Mouse (Mus musculus): Measurements from ENCODE around the gene Vmp1. TPM values are rescaled to one million over a fixed set of nuclear protein-coding genes. Genes with fewer than 3 reads are reported as not detected.

Gene Vmp1
- polyA plus RNA-seq, 1 experiment from 2014 or later: 144 TPM

DNA sequence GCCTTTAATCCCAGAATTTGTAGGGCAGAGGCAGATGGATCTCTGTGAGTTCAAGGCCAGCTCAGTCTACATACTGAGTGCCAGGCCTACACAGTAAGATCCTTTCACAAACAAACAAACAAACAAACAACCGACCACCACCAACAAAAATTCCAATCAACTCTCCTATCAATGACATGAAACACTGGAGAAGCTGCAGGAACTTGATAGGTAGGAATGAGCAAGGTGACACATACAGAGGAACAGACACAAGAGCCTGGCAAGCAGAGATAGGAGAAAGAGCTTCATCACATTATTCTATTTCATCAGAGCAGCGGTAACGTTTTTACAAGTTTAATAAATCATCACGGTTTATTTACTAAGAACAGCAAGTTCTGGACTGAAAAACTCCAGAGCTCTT is 56.9 kb downstream of the Vmp1 start:
- H3K27me3 ChIP-seq: no peaks in the 10 kb centered on the region
- WGBS: 82% methylated on average over 4 of the region's 4 CpGs
- no peak overlapping the region for H3K27ac ChIP-seq
- no peaks in the 10 kb centered on the region for H3K4me1 ChIP-seq
- H3K9ac ChIP-seq: no peak overlapping the region
- H3K4me3 ChIP-seq (replicated peaks): no peak overlapping the region
- ATAC-seq (replicated peaks; ENCODE audit: low FRiP score): no peak
- no peaks in the 10 kb centered on the region for H3K9me3 ChIP-seq (replicated peaks)
- peaks cover 16% of the 10 kb centered on the region for H3K36me3 ChIP-seq
- H3K4me2 ChIP-seq: no peak overlapping the region

DNA sequence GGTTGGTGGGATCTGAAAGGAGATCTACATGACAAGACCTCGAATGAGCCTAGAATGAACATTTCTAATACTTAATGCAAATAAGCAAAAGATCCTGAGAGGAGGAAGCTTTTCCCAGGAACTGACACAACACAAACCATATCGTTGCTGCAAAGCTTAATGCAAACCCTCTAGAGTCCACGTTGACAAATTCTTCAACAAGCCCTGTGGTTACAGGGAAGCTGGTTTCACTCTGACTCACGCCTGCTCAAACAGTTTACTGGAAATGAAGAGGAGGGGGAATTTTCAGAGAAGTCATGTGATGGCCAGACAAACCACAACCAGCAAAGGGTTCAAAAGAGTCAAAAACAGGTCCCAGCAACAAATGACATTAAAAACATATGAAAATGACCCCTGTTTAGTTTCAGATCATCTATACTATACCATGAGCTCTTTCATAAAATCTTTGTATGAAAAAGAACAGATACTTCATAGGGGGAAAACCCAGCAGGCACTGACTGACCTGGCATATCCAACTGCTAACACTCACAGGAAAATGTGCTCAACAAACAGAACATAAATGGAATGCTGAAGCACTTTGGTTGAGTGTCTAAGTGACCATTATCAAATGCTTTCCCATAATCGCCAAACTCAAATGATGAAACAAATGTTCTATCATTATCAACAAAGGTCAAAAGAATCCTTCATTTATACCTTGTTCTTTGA is 59.2 kb downstream of the Vmp1 start:
- no peak overlapping the region for H3K27ac ChIP-seq
- H3K4me2 ChIP-seq: no peak overlapping the region
- H3K4me3 ChIP-seq (replicated peaks): no peak overlapping the region
- 82% methylated on average over 5 of the region's 5 CpGs for WGBS
- ATAC-seq (replicated peaks; ENCODE audit: low FRiP score): no peak
- H3K9ac ChIP-seq: no peak overlapping the region
- H3K4me1 ChIP-seq: no peaks in the 10 kb centered on the region
- H3K36me3 ChIP-seq: peaks cover 2% of the 10 kb centered on the region; the same call in 1 of the 2 replicates
- no peaks in the 10 kb centered on the region for H3K9me3 ChIP-seq (replicated peaks)
- no peaks in the 10 kb centered on the region for H3K27me3 ChIP-seq

DNA sequence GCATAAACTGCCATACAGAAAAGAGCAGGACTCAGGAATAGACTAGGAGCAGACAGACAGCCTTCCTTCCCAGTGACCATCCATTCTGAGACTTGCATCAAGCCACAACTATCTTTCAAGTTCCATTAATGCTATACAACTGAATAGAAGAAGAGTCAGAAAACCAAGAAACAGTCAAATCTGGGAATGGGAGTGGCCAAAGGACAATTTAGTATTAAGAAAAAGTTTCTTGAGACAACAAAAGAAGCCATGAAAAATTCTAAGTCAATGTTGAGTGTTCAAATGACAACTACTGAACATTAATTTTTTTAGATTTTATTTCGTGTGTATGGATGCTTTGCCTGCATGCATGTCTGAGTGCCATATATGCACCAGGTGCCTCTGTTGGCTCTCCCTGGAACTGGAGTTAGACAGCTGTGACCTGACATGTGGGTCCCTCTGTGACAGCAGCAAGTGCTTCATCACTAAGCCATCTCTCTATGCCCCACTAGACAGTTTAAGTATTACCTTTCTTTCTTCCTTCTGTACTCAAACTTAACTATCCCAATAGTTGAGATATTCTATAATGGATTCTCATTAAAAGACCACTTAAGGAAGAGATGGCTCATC is 60.1 kb downstream of the Vmp1 start:
- H3K4me2 ChIP-seq: no peak overlapping the region
- H3K9me3 ChIP-seq (replicated peaks): no peaks in the 10 kb centered on the region
- ATAC-seq (replicated peaks; ENCODE audit: low FRiP score): no peak
- no peaks in the 10 kb centered on the region for H3K4me1 ChIP-seq
- WGBS: 84% methylated on average over 1 of the region's 1 CpGs
- no peak overlapping the region for H3K27ac ChIP-seq
- no peak overlapping the region for H3K9ac ChIP-seq
- no peaks in the 10 kb centered on the region for H3K27me3 ChIP-seq
- peaks cover 2% of the 10 kb centered on the region; the same call in 1 of the 2 replicates for H3K36me3 ChIP-seq
- H3K4me3 ChIP-seq (replicated peaks): no peak overlapping the region

DNA sequence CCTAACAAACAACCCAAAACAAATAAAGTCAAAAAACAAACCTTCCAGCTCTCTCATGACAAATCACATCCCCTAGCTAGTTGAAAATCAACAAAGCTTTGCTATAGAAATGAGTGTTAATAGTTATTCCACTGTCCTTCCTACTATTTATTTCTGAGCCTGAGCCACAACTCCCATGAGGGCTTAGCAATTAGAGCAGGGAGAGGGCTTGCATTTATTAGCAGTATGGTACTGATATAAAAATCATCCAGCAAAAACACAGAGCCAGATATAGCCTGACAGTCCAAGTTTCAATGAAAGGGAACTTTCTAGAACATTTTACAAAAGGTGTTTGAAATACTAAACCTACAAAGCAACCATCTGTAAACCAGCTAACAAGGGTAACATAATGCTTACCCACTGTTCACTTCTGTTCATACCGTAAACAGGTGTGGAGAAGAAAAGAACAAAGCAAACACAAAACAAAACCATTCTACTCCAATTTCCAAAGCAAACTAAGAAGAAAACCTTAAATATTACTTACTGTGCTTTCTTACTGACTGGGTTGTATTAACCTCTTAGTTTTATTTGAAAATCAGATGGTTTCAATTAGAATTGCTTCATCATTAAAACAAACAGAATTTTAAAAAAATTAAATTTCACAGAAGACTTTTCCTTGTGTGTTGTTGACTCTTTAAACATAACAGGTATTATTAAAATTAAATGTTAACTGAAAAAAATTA is 61.3 kb downstream of the Vmp1 start:
- no peak overlapping the region for H3K27ac ChIP-seq
- WGBS: 82% methylated on average over 1 of the region's 1 CpGs
- no peak for ATAC-seq (replicated peaks; ENCODE audit: low FRiP score)
- H3K9me3 ChIP-seq (replicated peaks): no peaks in the 10 kb centered on the region
- H3K36me3 ChIP-seq: no peaks in the 10 kb centered on the region; the same call in 1 of the 2 replicates
- H3K9ac ChIP-seq: no peak overlapping the region
- H3K27me3 ChIP-seq: no peaks in the 10 kb centered on the region
- H3K4me2 ChIP-seq: no peak overlapping the region
- H3K4me3 ChIP-seq (replicated peaks): no peak overlapping the region
- H3K4me1 ChIP-seq: no peaks in the 10 kb centered on the region

DNA sequence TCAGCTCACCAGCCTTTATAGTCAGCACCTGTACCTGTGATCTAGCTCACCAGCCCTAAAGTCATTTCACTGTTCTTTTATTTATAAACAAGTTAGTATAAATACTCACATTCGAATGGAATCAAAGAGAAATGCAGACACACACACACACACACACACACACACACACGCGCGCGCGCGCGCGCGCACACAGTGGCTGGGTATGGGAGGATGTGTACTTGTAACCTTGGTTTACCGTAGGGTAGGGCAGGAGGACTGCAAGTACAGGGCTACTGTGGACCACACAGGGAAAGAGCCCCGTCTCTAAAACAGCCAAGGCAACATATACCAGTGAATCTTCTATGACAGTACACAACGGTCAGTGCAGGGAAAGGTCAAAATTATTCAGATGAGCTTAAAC is 62.5 kb downstream of the Vmp1 start:
- no peaks in the 10 kb centered on the region for H3K27me3 ChIP-seq
- 96% methylated on average over 13 of the region's 13 CpGs for WGBS
- H3K4me3 ChIP-seq (replicated peaks): no peak overlapping the region

DNA sequence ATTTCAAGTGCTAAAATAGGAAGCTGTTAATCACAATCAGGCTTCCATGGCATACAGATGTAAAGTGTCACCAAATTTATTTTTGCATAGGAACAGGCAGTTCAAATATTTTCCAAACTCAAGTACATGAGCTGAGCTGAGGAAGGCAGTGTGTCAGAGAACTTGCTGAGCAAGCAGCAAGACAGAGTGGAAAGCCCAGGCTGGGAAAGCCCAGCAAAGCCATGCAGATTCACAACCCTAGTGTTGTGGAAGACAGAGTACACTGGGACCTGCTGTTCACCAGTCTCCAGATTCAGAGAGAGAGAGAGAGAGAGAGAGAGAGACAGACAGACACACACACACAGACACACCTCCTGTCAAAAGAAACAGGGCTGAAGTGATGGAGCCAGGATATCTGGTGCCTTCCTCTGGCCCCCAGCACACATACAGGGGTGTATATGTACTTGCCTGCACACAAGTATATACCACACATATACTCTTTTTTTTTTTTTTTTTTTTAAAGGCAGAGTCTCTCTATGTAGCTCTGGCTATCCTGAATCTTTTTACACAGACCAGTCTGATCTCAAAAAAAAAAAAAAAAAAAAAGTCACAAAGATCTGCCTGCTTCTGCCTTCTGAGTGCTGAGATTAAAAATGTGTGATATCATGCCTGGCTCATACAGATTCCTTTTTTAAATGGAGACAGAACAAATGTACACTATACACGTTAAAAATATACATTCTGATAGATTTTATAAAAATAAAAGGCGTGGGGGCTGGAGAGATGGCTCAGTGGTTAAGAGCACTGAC is 64.9 kb downstream of the Vmp1 start:
- H3K36me3 ChIP-seq: no peaks in the 10 kb centered on the region; the same call in 1 of the 2 replicates
- H3K4me1 ChIP-seq: no peaks in the 10 kb centered on the region
- no peak overlapping the region for H3K27ac ChIP-seq
- 90% methylated on average over 2 of the region's 2 CpGs for WGBS
- H3K4me3 ChIP-seq (replicated peaks): no peak overlapping the region
- no peaks in the 10 kb centered on the region for H3K27me3 ChIP-seq
- no peak overlapping the region for H3K9ac ChIP-seq
- H3K4me2 ChIP-seq: no peak overlapping the region
- ATAC-seq (replicated peaks; ENCODE audit: low FRiP score): no peak
- no peaks in the 10 kb centered on the region for H3K9me3 ChIP-seq (replicated peaks)

More for the DNA sequence above, 62.5 kb downstream of the Vmp1 start:
- Histone ChIP-seq H3K36me3 (no peaks in the 10 kb centered on the region; the same call in 1 of the 2 replicates), H3K9me3 (replicated peaks) (no peaks in the 10 kb centered on the region), H3K4me2 (no peak overlapping the region), H3K27ac (no peak overlapping the region), H3K9ac (no peak overlapping the region), H3K4me1 (no peaks in the 10 kb centered on the region)
- ATAC-seq (replicated peaks; ENCODE audit: low FRiP score): no peak

GRCm38 (mm10) chr11:86614607-86615006 is 69.0 kb downstream of the Vmp1 start:
- H3K36me3 ChIP-seq: peaks cover 11% of the 10 kb centered on the region; the same call in 1 of the 2 replicates
- WGBS: 87% methylated on average over 5 of the region's 5 CpGs
- H3K27me3 ChIP-seq: no peaks in the 10 kb centered on the region
- no peaks in the 10 kb centered on the region for H3K4me1 ChIP-seq
- ATAC-seq (replicated peaks; ENCODE audit: low FRiP score): no peak
- H3K27ac ChIP-seq: no peak overlapping the region
- no peak overlapping the region for H3K4me2 ChIP-seq
- H3K9ac ChIP-seq: no peak overlapping the region
- no peaks in the 10 kb centered on the region for H3K9me3 ChIP-seq (replicated peaks)
- no peak overlapping the region for H3K4me3 ChIP-seq (replicated peaks)

DNA sequence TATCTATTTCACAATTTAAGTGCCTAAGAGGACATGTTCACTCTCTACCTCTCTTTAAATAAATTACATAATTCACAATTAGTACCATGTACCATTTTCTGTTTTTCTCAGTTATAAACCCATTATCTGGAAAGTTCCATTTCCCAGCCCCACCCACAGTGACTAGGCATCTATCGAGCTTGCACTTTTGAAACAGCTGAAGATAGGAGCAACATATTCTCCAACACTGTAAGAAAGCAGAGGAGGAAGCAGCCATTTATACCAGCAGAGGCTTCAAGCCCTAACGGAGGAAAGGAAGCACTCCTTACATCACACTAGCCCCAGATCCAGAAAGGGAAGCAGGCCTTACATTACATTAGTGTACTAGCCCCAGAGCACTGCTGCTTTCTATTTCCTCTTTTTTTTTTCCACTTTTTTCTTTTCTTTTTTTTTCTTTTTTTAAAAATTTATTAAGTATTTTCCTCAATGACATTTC is 69.5 kb downstream of the Vmp1 start:
- no peak for ATAC-seq (replicated peaks; ENCODE audit: low FRiP score)
- Histone ChIP-seq H3K4me1 (no peaks in the 10 kb centered on the region), H3K4me3 (replicated peaks) (no peak overlapping the region), H3K9ac (no peak overlapping the region), H3K36me3 (peaks cover 11% of the 10 kb centered on the region; the same call in 1 of the 2 replicates), H3K9me3 (replicated peaks) (no peaks in the 10 kb centered on the region), H3K4me2 (no peak overlapping the region), H3K27ac (no peak overlapping the region), H3K27me3 (no peaks in the 10 kb centered on the region)
- WGBS: 58% methylated on average over 2 of the region's 2 CpGs

GRCm38 (mm10) chr11:86611991-86612390 is 71.6 kb downstream of the Vmp1 start:
- Histone ChIP-seq H3K4me3 (replicated peaks) (no peak overlapping the region), H3K4me1 (no peaks in the 10 kb centered on the region), H3K4me2 (no peak overlapping the region), H3K27me3 (no peaks in the 10 kb centered on the region), H3K27ac (no peak overlapping the region), H3K9ac (no peak overlapping the region), H3K9me3 (replicated peaks) (no peaks in the 10 kb centered on the region), H3K36me3 (peaks cover 17% of the 10 kb centered on the region; the same call in 1 of the 2 replicates)
- no peak for ATAC-seq (replicated peaks; ENCODE audit: low FRiP score)
- 95% methylated on average over 1 of the region's 1 CpGs for WGBS

DNA sequence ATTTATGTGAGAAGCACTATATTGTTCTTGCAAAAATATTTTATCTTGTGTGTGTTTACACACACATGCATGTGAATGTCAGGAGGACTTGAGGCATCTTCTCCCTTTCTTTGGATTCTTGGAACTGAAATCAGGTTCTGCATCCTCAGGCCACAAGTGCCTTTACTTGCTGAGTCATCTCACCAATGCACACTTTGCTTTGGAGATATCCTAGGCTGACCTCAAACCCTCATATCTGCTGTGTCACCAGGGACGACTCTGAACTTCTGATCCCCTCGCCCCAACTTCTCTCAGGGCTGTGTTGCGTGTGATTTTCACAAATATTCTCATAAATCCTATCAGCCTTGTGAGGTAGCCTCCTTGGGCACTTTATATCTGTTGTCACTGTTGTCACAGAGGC is 73.4 kb downstream of the Vmp1 start:
- H3K27me3 ChIP-seq: no peaks in the 10 kb centered on the region
- H3K4me1 ChIP-seq: no peaks in the 10 kb centered on the region
- 76% methylated on average over 3 of the region's 3 CpGs for WGBS
- H3K9ac ChIP-seq: no peak overlapping the region
- H3K36me3 ChIP-seq: peaks cover 26% of the 10 kb centered on the region
- ATAC-seq (replicated peaks; ENCODE audit: low FRiP score): no peak
- H3K9me3 ChIP-seq (replicated peaks): no peaks in the 10 kb centered on the region
- H3K27ac ChIP-seq: no peak overlapping the region
- no peak overlapping the region for H3K4me3 ChIP-seq (replicated peaks)
- H3K4me2 ChIP-seq: no peak overlapping the region

- Histone ChIP-seq H3K4me3 (replicated peaks) (no peak overlapping the region), H3K9me3 (replicated peaks) (no peaks in the 10 kb centered on the region), H3K4me1 (0 out of 2 replicates have a peak, but pooled peaks cover 3% of the 10 kb centered on the region), H3K27me3 (no peaks in the 10 kb centered on the region), H3K27ac (no peak overlapping the region), H3K4me2 (no peak overlapping the region), H3K36me3 (peaks cover 36% of the 10 kb centered on the region), H3K9ac (no peak overlapping the region)
- no peak for ATAC-seq (replicated peaks; ENCODE audit: low FRiP score)
- WGBS: 86% methylated on average over 2 of the region's 2 CpGs
Measured at GRCm38 (mm10) chr11:86607808-86608350, 75.8 kb downstream of the Vmp1 start.

Measured in kidney, embryonic 15.5 days (tissue).